ENCODE assay signal across 9 mouse cellular contexts in the genomic region with DNA sequence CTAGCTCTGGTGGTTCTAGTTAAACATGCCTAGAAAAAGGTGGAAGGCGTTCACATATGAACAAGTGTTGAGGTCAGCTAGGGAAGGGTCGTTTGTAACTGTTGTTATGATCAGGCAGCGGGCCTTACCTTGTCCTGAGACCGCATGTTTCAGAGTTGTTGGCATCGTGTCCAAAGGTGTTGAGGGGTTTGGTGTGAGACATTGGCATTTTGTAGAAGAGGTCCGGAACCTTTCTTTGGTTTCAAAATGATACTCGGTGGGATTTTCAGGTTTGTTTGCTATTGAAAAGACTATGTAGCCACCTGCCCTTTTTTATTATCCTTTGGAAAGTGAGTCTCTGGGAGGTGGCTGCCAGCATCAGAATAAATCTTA. TPM values are rescaled to one million over a fixed set of nuclear protein-coding genes. Genes with fewer than 3 reads are reported as not detected.
DNase-seq lines count a peak whose midpoint lies in the region; ATAC-seq and TF ChIP-seq lines count a peak whose summit lies in the region.
"Had no signal": no experiment of that assay in that cellular context is flagged by ENCODE, and none has a peak within 500 bp of the region (broad histone marks: within the 10 kb centered on the region; RNA-seq: fewer than 3 reads in every experiment).

No protein-coding gene starts in this region.

- no peak overlapping the region for H3K4me2 ChIP-seq in midbrain, embryonic 11.5 days
- H3K4me2 ChIP-seq in limb, embryonic 15.5 days, result peak overlapping the region; percentile 98
- H3K4me2 ChIP-seq in stomach, postnatal 0 days (replicated peaks; ENCODE audit: low read depth), result peak overlapping the region; percentile 71

- TF ChIP-seq EP300 in heart, adult 2 months (IDR thresholded peaks at IDR 0.05; ENCODE audit: insufficient read depth, low read depth, low read length), result no peak
- no peak for TF ChIP-seq EP300 in stomach, postnatal 0 days (optimal IDR thresholded peaks at IDR 0.05)

- 15% methylated on average over 7 of the region's 7 CpGs for WGBS in heart, adult 2 months
- 59% methylated on average over 7 of the region's 7 CpGs for WGBS in midbrain, embryonic 10.5 days
- 57% methylated on average over 7 of the region's 7 CpGs for WGBS in midbrain, embryonic 11.5 days
- 47% methylated on average over 7 of the region's 7 CpGs for WGBS in limb, embryonic 15.5 days
- 62% methylated on average over 7 of the region's 7 CpGs for WGBS in stomach, postnatal 0 days

- intact Hi-C loops in heart, adult 2 months (cut with DNase I), result loop anchor here (5.0 kb wide), 1 partner anchor 201 kb away; no protein-coding TSS in a partner anchor
- intact Hi-C loops in heart, postnatal 36 days (cut with DNase I), result loop anchor here (2.0 kb wide), 1 partner anchor 226 kb away; no protein-coding TSS in a partner anchor

- DNase-seq in heart, adult 2 months, result no peak
- no peak for DNase-seq in heart, postnatal 36 days
- DNase-seq in midbrain, embryonic 10.5 days (ENCODE audit: low spot score), result no peak
- DNase-seq in midbrain, embryonic 11.5 days (ENCODE audit: low spot score, missing footprints), result no peak
- no peak for DNase-seq in stomach, postnatal 0 days (ENCODE audit: low spot score)
- DNase-seq in spleen, postnatal 10 days (ENCODE audit: low spot score in 2 of 2), result no peak
- no peak for DNase-seq in thymus, postnatal 36 days
- DNase-seq: cerebellum, adult 11 months had no signal

- no peaks in the 10 kb centered on the region for H3K9me3 ChIP-seq in midbrain, embryonic 10.5 days (replicated peaks)
- no peaks in the 10 kb centered on the region for H3K9me3 ChIP-seq in midbrain, embryonic 11.5 days (ENCODE audit: control insufficient read depth, low read length)
- no peaks in the 10 kb centered on the region for H3K9me3 ChIP-seq in limb, embryonic 15.5 days
- no peaks in the 10 kb centered on the region for H3K9me3 ChIP-seq in stomach, postnatal 0 days (ENCODE audit: control insufficient read depth, low read length)

- TF ChIP-seq POLR2A in heart, adult 2 months (IDR thresholded peaks at IDR 0.05; ENCODE audit: insufficient read depth, low read depth, low read length), result no peak; the same call in 1 of the 2 replicates

- H3K36me3 ChIP-seq in heart, adult 2 months (ENCODE audit: control insufficient read depth, insufficient read depth, low read length), result peaks cover 26% of the 10 kb centered on the region
- H3K36me3 ChIP-seq in midbrain, embryonic 10.5 days, result no peaks in the 10 kb centered on the region
- H3K36me3 ChIP-seq in midbrain, embryonic 11.5 days (ENCODE audit: control insufficient read depth, insufficient read depth, low read length), result no peaks in the 10 kb centered on the region
- H3K36me3 ChIP-seq in limb, embryonic 15.5 days, result no peaks in the 10 kb centered on the region
- no peaks in the 10 kb centered on the region for H3K36me3 ChIP-seq in stomach, postnatal 0 days (ENCODE audit: control insufficient read depth, insufficient read depth, low read length)

- no peak for ATAC-seq in midbrain, embryonic 11.5 days (ENCODE audit: low FRiP score)
- no peak for ATAC-seq in limb, embryonic 15.5 days (ENCODE audit: insufficient number of reproducible peaks, low FRiP score, low TSS enrichment, low read depth)
- ATAC-seq in stomach, postnatal 0 days (ENCODE audit: low FRiP score, low TSS enrichment), result no peak

- H3K27ac ChIP-seq in heart, adult 2 months, result peak overlapping the region; percentile 100
- H3K27ac ChIP-seq in midbrain, embryonic 10.5 days (replicated peaks), result no peak overlapping the region
- H3K27ac ChIP-seq in midbrain, embryonic 11.5 days (ENCODE audit: low read depth, low read length), result no peak overlapping the region
- H3K27ac ChIP-seq in limb, embryonic 15.5 days, result no peak overlapping the region
- H3K27ac ChIP-seq in stomach, postnatal 0 days (replicated peaks), result no peak overlapping the region; the same call in 1 of the 2 replicates

- peaks cover 19% of the 10 kb centered on the region for H3K4me1 ChIP-seq in heart, adult 2 months (ENCODE audit: control insufficient read depth, insufficient read depth, low read length)
- peaks cover 25% of the 10 kb centered on the region for H3K4me1 ChIP-seq in midbrain, embryonic 10.5 days
- peaks cover 8% of the 10 kb centered on the region; the same call in 1 of the 2 replicates for H3K4me1 ChIP-seq in midbrain, embryonic 11.5 days (ENCODE audit: control insufficient read depth, insufficient read depth, low read length)
- peaks cover 27% of the 10 kb centered on the region for H3K4me1 ChIP-seq in limb, embryonic 15.5 days
- H3K4me1 ChIP-seq in stomach, postnatal 0 days (replicated peaks; ENCODE audit: control insufficient read depth, insufficient read depth), result peaks cover 4% of the 10 kb centered on the region; the same call in 1 of the 2 replicates

- TF ChIP-seq CTCF in heart, adult 2 months (IDR thresholded peaks at IDR 0.05), result no peak
- TF ChIP-seq CTCF in stomach, postnatal 0 days (IDR thresholded peaks at IDR 0.05; ENCODE audit: low read depth), result no peak

- H3K4me3 ChIP-seq in heart, adult 2 months, result peak overlapping the region; percentile 62
- peak overlapping the region; percentile 68; the same call in 1 of the 2 replicates for H3K4me3 ChIP-seq in midbrain, embryonic 10.5 days
- no peak overlapping the region for H3K4me3 ChIP-seq in midbrain, embryonic 11.5 days (ENCODE audit: low read depth, low read length)
- peak overlapping the region; percentile 67 for H3K4me3 ChIP-seq in limb, embryonic 15.5 days
- H3K4me3 ChIP-seq in stomach, postnatal 0 days (ENCODE audit: low read depth, low read length), result peak overlapping the region; percentile 96

- peaks cover 9% of the 10 kb centered on the region for H3K79me2 ChIP-seq in heart, adult 2 months (replicated peaks; ENCODE audit: control insufficient read depth, insufficient read depth, low read length)

- H3K9ac ChIP-seq in heart, adult 2 months (ENCODE audit: low read depth, low read length), result peak overlapping the region; percentile 99
- H3K9ac ChIP-seq in midbrain, embryonic 11.5 days (ENCODE audit: low read length), result no peak overlapping the region
- no peak overlapping the region for H3K9ac ChIP-seq in limb, embryonic 15.5 days
- peak overlapping the region; percentile 99 for H3K9ac ChIP-seq in stomach, postnatal 0 days (ENCODE audit: low read length)

- no peaks in the 10 kb centered on the region for H3K27me3 ChIP-seq in heart, adult 2 months (ENCODE audit: control insufficient read depth, insufficient read depth, low read length)
- H3K27me3 ChIP-seq in midbrain, embryonic 10.5 days (ENCODE audit: low read depth, poor library complexity, severe bottlenecking), result peaks cover 52% of the 10 kb centered on the region
- H3K27me3 ChIP-seq in midbrain, embryonic 11.5 days (ENCODE audit: control insufficient read depth, insufficient read depth, low read length), result peaks cover 20% of the 10 kb centered on the region
- H3K27me3 ChIP-seq in limb, embryonic 15.5 days, result 0 out of 2 replicates have a peak, but pooled peaks cover 4% of the 10 kb centered on the region
- H3K27me3 ChIP-seq in stomach, postnatal 0 days (ENCODE audit: control insufficient read depth, insufficient read depth, low read length), result no peaks in the 10 kb centered on the region

RNA-seq across cellular contexts. Expression of a gene that starts 2.0 kb away (rescaled TPM):
- total RNA-seq in heart, adult 2 months (2021), result 100 to 1,000 TPM; 121 to 142 TPM
- 40.3 and 47.1 TPM in 2 replicates for polyA plus RNA-seq in heart, adult 2 months (2012; rRNA removed)
- 100 to 1,000 TPM; 135 to 146 TPM for total RNA-seq in heart, postnatal 36 days (2021)
- polyA plus RNA-seq in midbrain, embryonic 10.5 days (2016; fragmentation: Nextera tagmentation; extraction: Ambion mirVana), result 0.87 and 0.91 TPM in 2 replicates
- 0.69 and 0.96 TPM in 2 replicates for polyA plus RNA-seq in midbrain, embryonic 11.5 days (2014; fragmentation: Nextera tagmentation; extraction: Ambion mirVana)
- 3.9 and 4.6 TPM in 2 replicates for polyA plus RNA-seq in limb, embryonic 15.5 days (2015; fragmentation: Nextera tagmentation; extraction: Ambion mirVana)
- polyA plus RNA-seq in stomach, postnatal 0 days (2015; fragmentation: Nextera tagmentation; extraction: Ambion mirVana), result 11.3 and 17.4 TPM in 2 replicates

Comparison
In these comparisons a context has a peak if more than half of its experiments do, and no peak if none do; other contexts are left out.
1. H3K9ac ChIP-seq: peak in heart, adult 2 months (single experiment) and stomach, postnatal 0 days (single experiment); none in midbrain, embryonic 11.5 days (single experiment) and limb, embryonic 15.5 days (single experiment).